Mouse (Mus musculus) layer of hippocampus, adult 9-10 months (tissue): ENCODE measurements around the gene Stk33.

Source experiments
- DNase-seq: peaks from one replicate; pipeline ENCODE4 v3.0.0; 2022; ENCODE audit warnings: low spot score

The Stk33 gene

DNA sequence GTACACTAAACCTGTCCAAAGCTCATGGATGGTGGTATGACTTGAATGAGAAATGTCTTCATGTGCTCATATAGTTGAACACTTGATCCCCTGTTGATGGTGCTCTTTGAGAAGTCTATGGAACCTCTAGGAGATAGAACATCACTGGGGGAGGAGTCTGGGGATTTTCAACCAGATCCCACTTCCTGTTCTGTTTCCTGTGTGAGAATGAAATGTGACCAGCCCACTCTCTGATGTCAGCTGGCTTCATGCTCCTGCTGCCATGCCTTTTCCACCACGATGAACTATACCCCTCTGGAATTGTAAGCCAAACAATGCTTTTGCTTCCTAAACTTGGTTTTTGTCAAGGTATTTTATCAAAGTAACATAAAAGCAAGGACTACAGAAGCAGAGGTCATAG is 81.0 kb downstream of the Stk33 start:
- DNase-seq, result no peak

DNA sequence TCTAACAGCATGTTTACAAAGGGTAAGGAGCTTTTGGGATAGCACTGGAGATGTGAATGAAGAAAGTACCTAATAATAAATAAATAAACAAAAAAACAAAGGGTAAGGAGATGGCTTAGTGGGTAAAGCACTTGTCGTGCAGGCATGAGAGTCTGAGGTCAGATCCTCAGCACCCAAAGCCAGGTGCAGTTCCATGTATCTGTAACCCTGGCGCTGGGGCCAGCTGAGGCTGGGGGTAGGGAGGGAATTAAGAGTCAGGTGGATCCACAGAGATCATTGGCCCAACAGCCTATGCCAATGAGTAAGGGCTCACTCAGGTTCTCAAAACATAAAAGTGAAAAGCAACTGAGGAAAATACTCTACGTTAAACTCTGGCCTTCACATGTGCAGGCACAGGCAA is 91.6 kb downstream of the Stk33 start:
- no peak for DNase-seq

DNA sequence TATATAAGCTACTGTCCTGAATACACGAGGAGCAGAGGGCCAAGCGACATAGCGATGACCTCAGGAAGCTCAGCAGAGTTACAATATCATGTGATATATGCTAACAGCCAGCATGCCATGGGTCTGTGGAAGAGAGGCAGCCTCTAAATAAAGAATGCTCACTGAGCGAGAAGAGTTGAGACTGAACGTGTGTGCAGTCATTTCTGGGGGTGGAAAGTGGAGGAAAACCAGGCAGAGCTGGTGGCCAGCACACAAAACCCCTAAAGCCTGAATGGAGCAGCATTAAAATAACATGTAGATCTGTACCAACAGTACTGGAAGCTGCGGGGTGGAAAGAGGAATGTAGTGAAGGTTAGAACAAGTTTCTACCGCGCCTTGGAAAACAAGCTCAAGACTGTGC is 107.2 kb downstream of the Stk33 start:
- no peak for DNase-seq

DNA sequence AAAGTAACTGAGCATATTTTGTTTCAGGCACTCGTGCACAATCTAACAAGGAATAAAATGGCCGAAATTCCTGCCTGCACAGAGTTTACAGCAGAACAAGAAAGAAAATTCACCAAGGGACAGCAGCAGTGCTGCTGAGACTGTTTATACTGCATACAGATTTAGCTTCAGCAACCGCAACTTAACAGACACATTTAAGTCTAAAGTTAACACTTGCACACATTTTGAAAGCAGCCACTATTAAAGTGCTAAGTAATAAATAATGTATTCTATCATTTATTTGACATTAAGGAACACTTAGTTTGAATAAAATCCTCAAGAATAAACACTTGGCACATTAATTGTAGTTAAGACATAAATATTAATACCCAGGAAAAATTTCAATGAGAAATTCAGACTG is 110.1 kb downstream of the Stk33 start:
- no peak for DNase-seq

DNA sequence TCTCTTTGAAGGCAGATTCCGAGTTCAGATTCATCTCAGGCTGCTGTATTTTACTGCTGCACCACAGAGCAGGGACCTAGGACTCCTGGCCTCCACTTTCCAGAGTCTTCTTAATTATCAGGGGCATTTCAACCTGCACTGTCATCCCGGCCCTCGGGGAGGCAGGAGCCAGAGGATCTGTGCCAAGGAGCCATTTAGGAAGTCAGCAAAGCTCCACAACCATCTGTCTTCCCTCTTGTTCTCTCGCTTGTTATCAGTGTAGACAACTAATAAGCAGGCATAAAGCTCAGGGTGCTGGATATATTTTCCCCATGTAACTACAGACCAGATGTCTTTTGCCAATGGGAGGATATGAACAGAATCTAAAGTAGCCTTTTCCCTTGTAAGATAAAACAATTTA is 112.1 kb downstream of the Stk33 start:
- peak; percentile 4 for DNase-seq

DNA sequence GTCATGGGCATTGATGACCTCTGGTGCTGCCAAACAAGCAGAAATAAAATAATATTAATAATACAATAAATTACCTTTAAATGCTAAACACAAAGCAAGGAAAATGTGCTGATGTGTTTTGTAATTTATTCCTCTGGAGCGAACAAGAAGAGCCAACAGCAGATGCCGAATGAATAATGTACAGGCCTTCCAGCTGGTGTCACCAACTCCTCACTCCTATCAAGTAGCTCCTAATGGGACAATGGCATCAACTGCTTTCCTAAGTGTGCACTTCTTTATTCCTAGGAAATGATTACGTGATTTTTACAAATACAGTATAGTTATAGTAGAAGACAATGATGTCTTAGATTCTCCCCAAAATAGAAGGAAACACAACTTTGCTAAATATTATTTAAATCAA is 113.2 kb downstream of the Stk33 start:
- DNase-seq, result no peak

DNA sequence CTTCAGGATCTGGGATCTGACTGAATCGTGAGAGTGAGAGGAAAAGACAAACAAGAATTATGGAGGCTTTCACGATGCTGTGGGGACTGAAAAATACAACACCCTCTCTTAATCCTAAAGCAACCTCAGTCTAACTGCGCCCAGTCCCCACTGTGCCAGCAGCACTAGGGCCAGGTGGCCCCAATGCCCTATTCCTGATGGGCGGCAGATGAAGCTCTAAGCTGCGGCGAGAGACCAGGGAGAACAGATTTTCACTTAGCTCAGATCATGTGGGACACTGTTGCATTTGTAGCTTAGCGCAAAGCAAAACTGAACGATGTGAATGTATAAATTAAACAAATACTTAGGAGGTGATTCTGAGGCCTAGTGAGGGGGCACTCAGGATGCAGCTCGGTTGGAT is 113.7 kb downstream of the Stk33 start:
- no peak for DNase-seq

DNA sequence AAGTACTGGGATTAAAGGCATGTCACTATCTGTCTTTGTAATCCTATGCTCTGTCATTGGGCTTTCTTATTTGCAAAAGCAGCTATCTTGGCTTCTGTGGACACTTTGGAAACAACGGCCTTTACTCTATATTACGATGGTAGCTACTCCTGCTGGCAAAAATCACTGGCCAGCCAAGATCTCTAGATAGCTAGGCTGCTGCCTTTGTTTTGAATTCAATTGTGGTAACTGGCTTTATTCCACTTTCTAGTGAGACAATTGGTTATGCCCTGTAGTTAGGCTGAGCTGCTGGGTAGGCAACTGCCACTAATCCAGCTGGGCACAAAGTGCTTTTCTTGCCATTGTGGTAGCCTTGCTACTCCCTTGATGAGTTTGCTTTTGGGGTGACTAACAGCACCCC is 129.4 kb downstream of the Stk33 start:
- DNase-seq, result no peak

DNA sequence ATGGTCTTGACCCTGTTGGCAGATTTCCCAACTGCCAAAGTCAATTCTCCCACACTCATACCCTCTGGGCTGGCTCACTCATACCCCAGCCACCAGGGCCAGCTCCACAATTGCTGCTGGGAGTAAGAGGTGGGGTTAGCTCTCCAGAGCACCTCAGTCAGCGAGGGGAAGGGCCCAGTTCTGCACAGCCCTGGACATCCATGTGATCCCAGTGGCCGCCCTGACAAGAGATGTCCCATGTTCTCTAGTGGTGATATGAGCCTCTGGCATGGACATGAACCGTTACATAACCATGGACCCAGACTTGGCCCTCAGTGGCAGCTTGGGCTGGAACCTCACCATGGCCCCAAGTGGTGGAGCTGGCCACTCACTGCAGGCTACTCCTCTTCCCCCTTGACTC is 143.1 kb downstream of the Stk33 start:
- no peak for DNase-seq

DNA sequence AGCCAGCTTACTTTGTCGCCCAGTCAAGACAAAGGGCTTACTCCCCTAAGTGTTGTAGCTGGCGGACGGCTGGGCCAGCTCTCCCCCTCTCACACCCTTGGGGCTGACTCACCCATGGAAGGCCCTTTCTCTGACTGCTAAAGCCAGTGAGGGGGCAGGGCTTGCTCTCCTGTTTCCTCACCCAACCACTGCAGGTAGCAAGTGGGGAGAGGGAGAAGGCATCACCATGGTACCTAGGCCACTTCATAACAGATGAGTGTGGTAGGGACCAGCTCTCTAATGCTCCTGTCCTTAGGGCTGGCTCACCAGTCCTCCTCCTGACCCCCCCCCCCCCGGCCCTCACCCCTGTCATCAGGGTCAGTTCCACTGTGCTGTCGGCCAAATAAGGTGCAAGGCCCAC is 143.5 kb downstream of the Stk33 start:
- DNase-seq, result no peak

DNA sequence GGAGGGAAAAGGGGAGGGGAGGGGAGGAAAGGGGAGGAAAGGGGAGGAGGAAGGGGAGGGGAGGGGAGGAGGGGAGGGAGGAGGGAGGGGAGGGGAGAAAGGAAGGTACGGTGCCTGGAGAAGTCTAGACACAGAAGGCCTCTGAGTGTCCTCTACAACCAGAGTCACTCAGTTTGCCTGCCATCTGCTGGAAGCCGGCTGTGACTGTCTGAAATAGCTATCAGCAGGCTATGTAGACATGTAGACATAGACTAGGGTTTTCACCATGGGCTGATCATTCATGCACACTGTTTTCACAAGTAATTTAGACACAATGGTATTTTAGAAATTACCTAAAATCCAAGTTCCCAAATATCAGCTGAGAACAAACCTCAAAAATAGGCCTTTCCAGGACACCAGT is 148.4 kb downstream of the Stk33 start:
- DNase-seq, result no peak

DNA sequence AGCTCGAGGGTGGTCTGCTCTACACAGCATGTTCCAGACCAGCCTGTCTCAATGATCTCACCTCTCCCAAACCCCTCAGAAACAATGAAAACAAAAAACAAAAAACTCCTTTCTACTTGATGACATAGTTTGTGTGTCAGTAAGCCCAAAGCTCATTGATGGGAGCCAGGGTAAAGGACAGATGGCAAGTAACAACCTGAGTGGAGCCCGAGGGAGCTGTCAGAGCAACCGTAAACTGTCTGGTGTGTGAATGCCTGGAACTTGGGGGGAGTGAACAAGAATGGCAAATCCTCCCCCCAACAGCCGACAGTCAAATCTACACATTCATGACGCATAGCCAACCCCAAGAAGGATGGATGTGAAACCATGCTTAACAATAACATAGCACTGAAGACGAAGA is 149.8 kb downstream of the Stk33 start:
- DNase-seq, result no peak

DNA sequence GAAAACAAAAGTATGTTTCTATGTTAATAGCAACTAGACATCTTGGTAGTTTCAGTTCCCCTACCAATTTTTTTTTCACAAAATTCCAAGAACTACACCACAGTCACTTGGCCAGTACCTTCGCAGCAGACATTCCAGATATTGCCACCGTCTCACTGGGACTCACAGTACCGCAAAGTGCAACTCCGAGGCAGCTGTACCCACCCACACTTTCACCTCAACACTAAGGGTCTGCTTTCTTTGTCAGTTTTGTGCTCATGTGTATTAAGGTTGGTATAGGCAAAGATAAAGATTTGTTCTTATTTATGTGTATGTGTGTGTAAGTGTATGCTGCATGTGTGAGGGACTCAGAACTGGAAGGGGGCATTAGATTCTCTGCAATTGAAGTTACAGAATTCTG is 156.8 kb downstream of the Stk33 start:
- no peak for DNase-seq

DNA sequence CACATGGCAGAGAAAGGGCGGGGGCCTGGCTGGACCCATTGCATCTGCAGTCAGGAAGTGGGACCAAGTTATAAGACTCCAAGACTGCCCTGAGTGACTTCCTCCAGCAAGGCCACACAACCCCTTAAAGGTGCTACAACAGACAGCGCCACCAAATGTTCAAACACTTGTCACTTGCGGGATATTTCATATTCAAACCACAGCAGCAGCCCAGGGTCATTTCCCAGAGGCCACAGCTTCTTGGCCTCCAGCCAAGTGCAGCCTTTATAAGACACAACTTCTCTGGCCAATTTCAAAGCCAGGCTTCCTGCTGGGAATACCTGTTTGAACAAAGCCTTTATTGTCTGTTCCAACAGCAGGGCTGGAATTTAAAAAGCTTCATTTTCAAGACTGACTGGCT is 162.3 kb downstream of the Stk33 start:
- no peak for DNase-seq

DNA sequence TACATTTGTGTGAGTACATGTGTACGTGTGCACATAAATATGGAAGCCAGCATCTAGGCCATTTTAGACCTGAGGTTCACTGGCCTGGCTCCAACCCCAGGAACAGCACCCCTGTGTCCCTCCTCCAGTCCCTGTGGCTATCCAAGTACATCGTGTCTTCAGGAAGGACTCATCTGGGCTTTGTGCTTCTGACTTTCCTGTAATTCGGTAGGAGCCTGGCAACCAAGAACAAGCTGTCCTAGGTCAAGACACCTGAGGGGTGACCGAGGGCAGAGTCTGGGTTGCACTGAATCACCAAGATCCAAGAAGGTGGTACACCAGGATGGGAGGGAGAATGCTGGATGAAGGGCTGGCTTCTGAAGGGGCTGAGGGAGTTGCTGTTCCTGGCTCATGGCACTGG is 163.0 kb downstream of the Stk33 start:
- no peak for DNase-seq

DNA sequence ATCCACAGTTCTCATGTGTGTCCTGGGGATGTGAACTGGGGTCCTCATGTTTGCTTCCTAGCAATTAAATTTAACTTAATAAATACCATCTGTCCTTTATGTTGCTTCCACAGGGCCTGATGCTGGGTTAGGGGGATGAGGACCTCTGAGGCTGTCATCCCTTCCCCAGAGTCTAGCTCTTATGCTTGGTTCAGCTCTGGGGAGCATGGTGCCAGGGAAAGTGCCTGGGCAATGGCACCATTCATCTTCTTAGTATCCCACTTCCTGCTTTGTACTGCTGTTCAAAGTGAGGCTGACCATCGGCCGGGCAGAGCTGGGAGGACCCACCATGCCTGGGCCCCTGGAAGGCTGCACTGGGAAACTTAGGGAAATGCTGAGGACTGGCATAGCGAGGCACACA is 163.7 kb downstream of the Stk33 start:
- no peak for DNase-seq

DNA sequence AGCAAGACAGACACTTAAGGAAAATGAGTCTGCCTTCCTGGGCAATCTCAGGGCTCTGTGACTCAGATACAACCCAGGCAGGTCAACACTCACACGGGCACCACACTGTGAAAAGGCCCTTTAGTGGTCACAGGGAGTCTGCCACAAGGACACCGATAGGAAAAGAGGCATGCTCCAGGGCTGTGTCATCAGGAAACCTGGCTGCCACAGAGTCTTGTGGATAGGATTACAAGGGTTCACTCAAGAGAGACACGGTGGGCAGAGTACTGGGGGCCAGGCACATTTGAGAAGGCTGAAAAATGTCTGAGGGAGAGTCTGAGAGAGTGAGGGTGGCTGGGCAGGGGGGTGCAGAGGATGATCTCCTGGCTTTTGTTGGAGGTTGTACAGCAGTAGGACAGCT is 164.6 kb downstream of the Stk33 start:
- no peak for DNase-seq

DNA sequence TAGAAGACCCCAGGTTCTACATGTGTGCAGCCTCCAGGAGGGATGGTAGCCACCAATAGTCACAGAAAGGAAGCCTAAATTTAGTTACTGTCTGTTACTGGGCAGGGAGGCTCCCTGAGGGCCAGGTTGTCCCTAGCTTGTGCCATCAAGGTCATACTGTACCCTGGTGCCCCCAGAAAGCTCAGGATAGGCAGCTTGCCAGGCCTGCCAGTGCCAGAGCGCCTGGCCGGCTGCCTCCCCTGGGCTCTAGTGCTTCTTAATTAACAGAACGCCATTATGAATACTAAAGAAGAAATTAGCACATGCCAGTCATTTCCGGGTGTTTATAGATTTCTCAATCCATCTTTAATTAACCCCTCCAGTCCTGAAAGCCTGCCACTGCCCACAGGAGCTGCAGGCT is 169.8 kb downstream of the Stk33 start:
- no peak for DNase-seq

DNA sequence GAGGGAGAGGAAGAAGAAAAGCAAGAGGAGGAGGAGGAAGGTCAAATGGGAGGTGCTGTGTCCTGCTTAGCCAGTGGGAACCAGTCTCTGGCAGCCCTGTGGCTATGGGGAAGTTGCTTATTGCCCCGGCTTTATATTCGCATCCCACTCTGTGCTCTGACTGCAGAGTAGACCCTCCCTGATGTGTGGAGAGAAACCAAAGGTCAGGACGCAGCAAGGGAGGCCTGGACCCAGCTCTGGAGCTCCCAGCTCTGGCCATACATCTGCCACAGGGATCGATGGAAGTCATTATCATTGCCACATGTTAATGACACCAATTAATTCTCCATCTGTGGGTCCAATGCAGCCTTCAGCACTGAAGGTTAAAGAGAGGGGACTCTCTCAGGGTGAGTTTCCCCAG is 171.5 kb downstream of the Stk33 start:
- no peak for DNase-seq

DNA sequence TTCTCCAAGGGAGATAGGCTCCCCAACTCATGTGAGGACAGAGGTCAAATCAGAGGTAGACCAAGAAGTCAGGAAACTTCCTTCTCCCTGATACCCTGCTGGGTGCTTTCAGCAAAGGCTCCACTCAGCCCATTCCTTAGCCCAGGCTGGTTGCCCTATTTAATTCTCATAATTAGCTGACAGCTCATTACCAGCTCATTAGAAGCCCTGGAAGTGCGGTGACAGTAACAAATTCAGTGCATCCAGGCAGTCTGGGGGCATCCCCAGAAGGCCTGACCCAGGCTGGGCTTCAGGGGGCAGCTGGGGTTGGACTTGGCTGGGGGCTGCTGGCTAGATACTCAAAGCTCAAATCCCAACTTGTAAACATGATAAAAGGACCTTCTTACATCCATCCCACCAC is 172.7 kb downstream of the Stk33 start:
- DNase-seq, result no peak

DNA sequence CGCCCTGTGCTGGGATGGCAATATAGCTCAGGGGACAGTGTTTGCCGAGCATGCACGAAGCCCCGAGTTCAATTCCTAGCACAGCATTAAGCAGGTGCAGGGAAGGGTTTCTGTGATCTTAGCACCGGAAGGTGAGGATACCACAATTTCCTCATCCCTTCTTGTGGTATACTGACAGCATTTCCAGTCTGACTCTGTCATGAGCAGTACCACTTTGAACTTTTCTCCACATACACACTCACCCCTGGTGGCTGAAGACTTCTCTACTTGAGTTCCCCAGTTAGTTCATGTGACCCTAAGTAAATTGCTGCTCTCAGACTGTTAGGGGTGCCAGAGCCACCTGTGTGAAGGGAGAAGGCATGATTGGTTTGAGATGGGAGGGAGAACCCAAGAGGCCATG is 173.3 kb downstream of the Stk33 start:
- DNase-seq, result no peak

DNA sequence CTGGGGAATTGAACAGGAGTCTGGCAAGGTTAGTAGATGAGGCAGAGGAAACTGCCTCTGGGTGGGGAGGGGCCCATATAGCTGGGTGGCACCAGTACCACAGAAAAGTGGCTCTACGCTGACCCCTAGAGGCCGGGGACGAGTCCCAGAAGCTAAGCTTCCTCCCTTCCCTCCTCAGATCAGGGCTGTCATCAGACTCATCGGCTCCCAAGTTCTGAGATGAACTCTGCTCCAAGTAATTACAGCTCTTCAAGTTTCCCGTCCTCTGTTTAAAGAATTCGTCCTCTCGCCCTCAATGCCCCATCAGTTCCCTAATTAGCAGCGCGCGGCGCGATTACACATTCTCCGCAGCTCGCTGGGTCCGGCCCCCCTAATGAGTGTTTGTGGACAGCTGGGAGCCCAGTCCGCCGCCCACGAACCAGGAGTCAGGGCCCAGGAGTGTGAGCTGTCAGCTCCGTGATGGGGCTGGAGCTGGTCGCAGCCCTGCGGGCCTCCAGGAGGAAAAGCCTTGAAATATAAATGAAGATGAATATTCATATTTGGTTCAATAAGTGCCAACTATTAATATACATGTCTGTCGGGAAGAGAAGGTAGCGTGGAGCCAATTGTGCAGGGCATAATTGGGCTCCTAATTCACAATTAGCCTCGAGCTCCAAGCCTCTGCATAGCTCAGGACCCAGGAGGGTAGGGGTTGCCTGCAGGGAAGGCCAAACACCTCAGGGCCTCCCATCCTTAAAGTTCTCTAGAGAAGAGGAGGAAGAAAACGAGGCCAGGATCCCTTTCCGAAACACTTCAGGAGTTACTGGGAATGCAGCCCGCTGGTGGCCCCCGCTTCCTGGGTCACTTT is 183.2 kb downstream of the Stk33 start:
- peak; percentile 36 for DNase-seq

DNA sequence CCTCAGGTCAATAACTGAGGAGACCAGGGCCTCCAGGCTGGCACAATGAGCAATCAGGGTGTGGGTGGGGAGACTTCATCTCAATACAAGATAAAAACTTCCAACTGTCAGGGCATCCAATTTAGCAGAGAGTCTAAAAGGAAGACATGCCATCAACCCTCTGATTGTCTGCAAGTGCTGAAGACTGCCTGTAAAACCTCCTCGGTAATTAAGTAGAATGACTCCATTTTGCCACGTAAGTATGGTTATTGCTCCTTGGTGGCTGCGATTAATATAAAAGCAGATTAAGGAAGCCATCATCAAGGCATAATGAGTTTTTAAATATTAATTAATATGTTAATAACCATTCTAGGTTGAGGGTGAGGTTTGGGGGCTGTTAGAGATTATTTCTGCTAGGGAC is 187.5 kb downstream of the Stk33 start:
- no peak for DNase-seq

DNA sequence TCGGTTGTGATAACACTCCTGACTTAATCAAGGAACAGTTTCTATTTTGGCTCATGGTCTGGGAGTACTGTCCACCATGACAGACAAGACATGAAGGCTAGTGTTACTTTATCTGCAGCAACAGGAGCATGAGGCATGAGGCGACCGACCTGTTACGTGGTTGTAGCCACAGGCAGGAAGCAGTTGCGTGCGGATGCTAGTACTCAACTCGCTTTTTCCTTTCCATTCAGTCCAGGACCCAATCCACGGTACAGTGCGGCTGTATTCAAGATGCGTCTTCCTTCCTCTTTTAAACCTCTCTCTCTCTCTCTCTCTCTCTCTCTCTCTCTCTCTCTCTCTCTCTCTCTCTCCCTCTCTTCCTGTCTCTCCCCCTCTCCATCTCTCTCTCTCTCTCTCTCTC is 194.1 kb downstream of the Stk33 start:
- no peak for DNase-seq

DNA sequence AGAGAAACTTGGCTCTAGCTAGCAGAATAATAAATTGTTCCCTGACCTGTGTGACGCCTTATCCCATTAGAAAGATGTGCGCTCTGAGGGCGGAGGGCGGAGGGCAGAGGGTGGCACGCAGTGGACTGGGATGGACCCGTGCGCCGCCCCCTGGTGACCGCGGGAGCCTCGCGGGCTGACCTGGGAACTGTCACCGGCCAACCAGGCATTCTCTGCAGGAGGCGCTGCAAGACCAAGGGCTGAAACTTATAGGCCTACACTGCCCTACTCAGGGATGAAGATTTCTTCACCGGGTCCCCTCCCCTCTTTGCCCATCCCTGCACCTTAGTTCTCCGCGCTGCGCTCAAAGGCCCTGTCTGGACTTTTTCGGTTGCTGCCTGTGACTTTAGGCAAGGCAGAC is 197.6 kb downstream of the Stk33 start:
- no peak for DNase-seq
